Mouse (Mus musculus) hindbrain, embryonic 15.5 days (tissue): ENCODE data around the gene Bank1. TPM values are rescaled to one million over a fixed set of nuclear protein-coding genes. Genes with fewer than 3 reads are reported as not detected.
"Not testable (repeated sequence)": the region's sequence is repeated elsewhere in the genome, so short reads cannot be mapped to it uniquely, and the experiment has no call there.

Source experiments
- ATAC-seq: fragments of 200-750 bp; cut with Nextera tagmentation; 2 replicates; pipeline ENCODE4 v1.8.0; 2017; ENCODE audit warnings: low read depth, moderate number of reproducible peaks, moderate TSS enrichment; ENCODE audit not compliant: low FRiP score
- H3K27ac ChIP-seq: fragments of 300-500 bp; sonication (generic); replicated peaks from 2 replicates; pipeline ENCODE4 v1.5.1; 2015; ENCODE audit warnings: mild to moderate bottlenecking, inconsistent platforms
- H3K27me3 ChIP-seq: fragments of 300-500 bp; sonication (generic); 2 replicates; pipeline ENCODE4 v1.6.1; 2015; ENCODE audit warnings: control low read depth, inconsistent platforms
- H3K36me3 ChIP-seq: fragments of 300-500 bp; sonication (generic); 2 replicates; pipeline ENCODE4 v1.6.1; 2015; ENCODE audit warnings: control low read depth, inconsistent platforms
- H3K4me1 ChIP-seq: fragments of 300-500 bp; sonication (generic); replicated peaks from 2 replicates; pipeline ENCODE4 v1.6.1; 2015; ENCODE audit warnings: control low read depth, inconsistent platforms
- H3K4me2 ChIP-seq: fragments of 300-500 bp; sonication (generic); 2 replicates; pipeline ENCODE4 v1.6.1; 2015; ENCODE audit warnings: moderate library complexity, mild to moderate bottlenecking, inconsistent platforms
- H3K4me3 ChIP-seq: fragments of 300-500 bp; sonication (generic); 2 replicates; pipeline ENCODE4 v1.5.1; 2015; ENCODE audit warnings: mild to moderate bottlenecking, inconsistent platforms
- H3K9ac ChIP-seq: fragments of 300-500 bp; sonication (generic); 2 replicates; pipeline ENCODE4 v1.6.1; 2015; ENCODE audit warnings: inconsistent platforms
- H3K9me3 ChIP-seq: fragments of 300-500 bp; sonication (generic); 2 replicates; pipeline ENCODE4 v1.6.1; 2016; ENCODE audit warnings: control low read depth, inconsistent platforms
- WGBS: fragments of 180-500 bp; shearing (Covaris S2); methylation state at CpG from one replicate; pipeline ENCODE4 v1.1.7; 2015; 5-methylcytosine and 5-hydroxymethylcytosine counted together
- polyA plus RNA-seq: library from polyadenylated mRNA; unstranded; fragments of >200 nt; fragmentation: Nextera tagmentation; extraction: Ambion mirVana; gene quantifications from 2 replicates; pipeline ENCODE4 v1.2.1, GENCODE M21; 2015

Gene Bank1
- polyA plus RNA-seq, 1 experiment from 2014 or later, result 0.40 TPM

GRCm38 (mm10) chr3:136321936-136322335, 3.9 kb downstream of the Bank1 start:
- Histone ChIP-seq H3K27ac (no peak overlapping the region), H3K36me3 (no peaks in the 10 kb centered on the region), H3K9ac (no peak overlapping the region), H3K27me3 (no peaks in the 10 kb centered on the region), H3K4me2 (no peak overlapping the region), H3K9me3 (no peaks in the 10 kb centered on the region), H3K4me3 (no peak overlapping the region), H3K4me1 (no peaks in the 10 kb centered on the region)
- 93% methylated on average over 3 of the region's 3 CpGs for WGBS
- ATAC-seq, result no peak

GRCm38 (mm10) chr3:136308487-136308886, 17.4 kb downstream of the Bank1 start:
- H3K4me3 ChIP-seq, result no peak overlapping the region
- no peak overlapping the region for H3K9ac ChIP-seq
- H3K36me3 ChIP-seq, result no peaks in the 10 kb centered on the region
- no peak overlapping the region for H3K4me2 ChIP-seq
- no peak overlapping the region for H3K27ac ChIP-seq
- WGBS, result 62% methylated on average over 1 of the region's 1 CpGs
- H3K9me3 ChIP-seq, result no peaks in the 10 kb centered on the region
- ATAC-seq, result no peak
- H3K4me1 ChIP-seq, result no peaks in the 10 kb centered on the region
- no peaks in the 10 kb centered on the region for H3K27me3 ChIP-seq

GRCm38 (mm10) chr3:136306564-136307158, 19.2 kb downstream of the Bank1 start:
- Histone ChIP-seq H3K4me2 (no peak overlapping the region), H3K36me3 (no peaks in the 10 kb centered on the region), H3K27me3 (no peaks in the 10 kb centered on the region), H3K9me3 (no peaks in the 10 kb centered on the region), H3K27ac (no peak overlapping the region), H3K9ac (no peak overlapping the region), H3K4me1 (no peaks in the 10 kb centered on the region), H3K4me3 (no peak overlapping the region)
- WGBS, result 57% methylated on average over 5 of the region's 5 CpGs
- peak; percentile 69; the same call in 1 of the 2 replicates for ATAC-seq

- Histone ChIP-seq H3K27me3 (no peaks in the 10 kb centered on the region), H3K4me2 (no peak overlapping the region), H3K27ac (no peak overlapping the region), H3K36me3 (no peaks in the 10 kb centered on the region), H3K9me3 (no peaks in the 10 kb centered on the region), H3K4me1 (no peaks in the 10 kb centered on the region), H3K9ac (no peak overlapping the region), H3K4me3 (no peak overlapping the region)
- no peak for ATAC-seq
- 58% methylated on average over 1 of the region's 1 CpGs for WGBS
These were observed 23.3 kb downstream of the Bank1 start for GRCm38 (mm10) chr3:136302541-136302940.

GRCm38 (mm10) chr3:136300810-136301209, 25.1 kb downstream of the Bank1 start:
- ATAC-seq, H3K9ac ChIP-seq: not testable (repeated sequence)

GRCm38 (mm10) chr3:136297355-136297754, 28.5 kb downstream of the Bank1 start:
- no peak overlapping the region for H3K9ac ChIP-seq
- no peaks in the 10 kb centered on the region for H3K4me1 ChIP-seq
- no peaks in the 10 kb centered on the region for H3K36me3 ChIP-seq
- WGBS, result 88% methylated on average over 2 of the region's 2 CpGs
- no peak overlapping the region for H3K4me3 ChIP-seq
- no peaks in the 10 kb centered on the region for H3K27me3 ChIP-seq
- H3K27ac ChIP-seq, result no peak overlapping the region
- H3K4me2 ChIP-seq, result no peak overlapping the region
- H3K9me3 ChIP-seq, result no peaks in the 10 kb centered on the region
- no peak for ATAC-seq

More at GRCm38 (mm10) chr3:136300810-136301209, 25.1 kb downstream of the Bank1 start:
- not testable (repeated sequence) for H3K4me2 ChIP-seq, H3K27me3 ChIP-seq, H3K9me3 ChIP-seq, H3K4me3 ChIP-seq, H3K4me1 ChIP-seq, H3K27ac ChIP-seq, H3K36me3 ChIP-seq
- WGBS, result 91% methylated on average over 2 of the region's 2 CpGs

GRCm38 (mm10) chr3:136295250-136295649, 30.6 kb downstream of the Bank1 start:
- ATAC-seq, result no peak
- WGBS, result 86% methylated on average over 2 of the region's 2 CpGs
- Histone ChIP-seq H3K9me3 (no peaks in the 10 kb centered on the region), H3K4me1 (no peaks in the 10 kb centered on the region), H3K27me3 (no peaks in the 10 kb centered on the region), H3K27ac (no peak overlapping the region), H3K9ac (no peak overlapping the region), H3K36me3 (no peaks in the 10 kb centered on the region), H3K4me3 (no peak overlapping the region), H3K4me2 (no peak overlapping the region)

- no peak for ATAC-seq
- Histone ChIP-seq H3K4me2 (no peak overlapping the region), H3K4me3 (no peak overlapping the region), H3K9ac (no peak overlapping the region), H3K27ac (no peak overlapping the region), H3K4me1 (no peaks in the 10 kb centered on the region), H3K27me3 (no peaks in the 10 kb centered on the region), H3K36me3 (no peaks in the 10 kb centered on the region), H3K9me3 (no peaks in the 10 kb centered on the region)
- 89% methylated on average over 2 of the region's 2 CpGs for WGBS
These were observed 38.0 kb downstream of the Bank1 start for GRCm38 (mm10) chr3:136287883-136288282.

GRCm38 (mm10) chr3:136264969-136265595, 60.8 kb downstream of the Bank1 start:
- no peak overlapping the region for H3K4me3 ChIP-seq
- H3K27me3 ChIP-seq, result no peaks in the 10 kb centered on the region
- H3K9ac ChIP-seq, result no peak overlapping the region
- H3K4me1 ChIP-seq, result no peaks in the 10 kb centered on the region
- ATAC-seq, result no peak
- 88% methylated on average over 8 of the region's 8 CpGs for WGBS
- H3K27ac ChIP-seq, result no peak overlapping the region
- H3K4me2 ChIP-seq, result no peak overlapping the region
- no peaks in the 10 kb centered on the region for H3K9me3 ChIP-seq
- no peaks in the 10 kb centered on the region for H3K36me3 ChIP-seq

GRCm38 (mm10) chr3:136257761-136258160, 68.1 kb downstream of the Bank1 start:
- no peaks in the 10 kb centered on the region for H3K36me3 ChIP-seq
- no peak overlapping the region for H3K4me3 ChIP-seq
- no peak overlapping the region for H3K27ac ChIP-seq
- no peak overlapping the region for H3K4me2 ChIP-seq
- no peaks in the 10 kb centered on the region for H3K27me3 ChIP-seq
- 91% methylated on average over 3 of the region's 3 CpGs for WGBS
- ATAC-seq, result no peak
- no peak overlapping the region for H3K9ac ChIP-seq
- H3K9me3 ChIP-seq, result no peaks in the 10 kb centered on the region
- no peaks in the 10 kb centered on the region for H3K4me1 ChIP-seq

- no peaks in the 10 kb centered on the region for H3K4me1 ChIP-seq
- no peaks in the 10 kb centered on the region for H3K9me3 ChIP-seq
- H3K9ac ChIP-seq, result no peak overlapping the region
- H3K4me2 ChIP-seq, result no peak overlapping the region
- no peak overlapping the region for H3K27ac ChIP-seq
- H3K4me3 ChIP-seq, result no peak overlapping the region
- no peaks in the 10 kb centered on the region for H3K36me3 ChIP-seq
- no peak for ATAC-seq
- 67% methylated on average over 2 of the region's 2 CpGs for WGBS
- no peaks in the 10 kb centered on the region for H3K27me3 ChIP-seq
These were observed 71.2 kb downstream of the Bank1 start for GRCm38 (mm10) chr3:136254713-136255112.

GRCm38 (mm10) chr3:136252820-136253219, 73.0 kb downstream of the Bank1 start:
- Histone ChIP-seq H3K27ac (no peak overlapping the region), H3K4me3 (no peak overlapping the region), H3K9me3 (no peaks in the 10 kb centered on the region), H3K36me3 (no peaks in the 10 kb centered on the region), H3K4me1 (no peaks in the 10 kb centered on the region), H3K9ac (no peak overlapping the region), H3K27me3 (no peaks in the 10 kb centered on the region), H3K4me2 (no peak overlapping the region)
- WGBS, result 87% methylated on average over 4 of the region's 4 CpGs
- ATAC-seq, result no peak

GRCm38 (mm10) chr3:136251578-136251977, 74.3 kb downstream of the Bank1 start:
- Histone ChIP-seq H3K4me1 (no peaks in the 10 kb centered on the region), H3K9ac (no peak overlapping the region), H3K4me2 (no peak overlapping the region), H3K36me3 (no peaks in the 10 kb centered on the region), H3K9me3 (no peaks in the 10 kb centered on the region), H3K4me3 (no peak overlapping the region), H3K27me3 (no peaks in the 10 kb centered on the region), H3K27ac (no peak overlapping the region)
- 90% methylated on average over 4 of the region's 4 CpGs for WGBS
- ATAC-seq, result no peak
